Mouse (Mus musculus) skeletal muscle tissue, adult 2 months (tissue): Measurements from ENCODE around the gene Ephb1.

Source experiments
- DNase-seq: peaks from one replicate; pipeline ENCODE4 v3.0.0-alpha.2; 2012; ENCODE audit warnings: low read depth, low spot score

The Ephb1 gene

GRCm38 (mm10) chr9:101918771-101919170 lies 435.7 kb downstream of the Ephb1 start:
- no peak for DNase-seq

- DNase-seq, result no peak
Measured at GRCm38 (mm10) chr9:101915082-101915481, 439.4 kb downstream of the Ephb1 start.

- no peak for DNase-seq
Measured at GRCm38 (mm10) chr9:101911176-101911866, 443.2 kb downstream of the Ephb1 start.

- no peak for DNase-seq
Measured at GRCm38 (mm10) chr9:101909491-101909890, 445.0 kb downstream of the Ephb1 start.

- no peak for DNase-seq
Measured at GRCm38 (mm10) chr9:101908849-101909248, 445.6 kb downstream of the Ephb1 start.

- DNase-seq, result no peak
Measured at GRCm38 (mm10) chr9:101907747-101908255, 446.7 kb downstream of the Ephb1 start.

- DNase-seq, result no peak
Measured at GRCm38 (mm10) chr9:101903406-101903805, 451.1 kb downstream of the Ephb1 start.

- DNase-seq, result no peak
Measured at GRCm38 (mm10) chr9:101897851-101898250, 456.6 kb downstream of the Ephb1 start.

GRCm38 (mm10) chr9:101883295-101883694 lies 471.2 kb downstream of the Ephb1 start:
- no peak for DNase-seq

- no peak for DNase-seq
Measured at GRCm38 (mm10) chr9:101877109-101877987, 477.1 kb downstream of the Ephb1 start.

- no peak for DNase-seq
Measured at GRCm38 (mm10) chr9:101875306-101875705, 479.2 kb downstream of the Ephb1 start.
